Mouse (Mus musculus): ENCODE data around the gene Ppp2r5d.

DNA sequence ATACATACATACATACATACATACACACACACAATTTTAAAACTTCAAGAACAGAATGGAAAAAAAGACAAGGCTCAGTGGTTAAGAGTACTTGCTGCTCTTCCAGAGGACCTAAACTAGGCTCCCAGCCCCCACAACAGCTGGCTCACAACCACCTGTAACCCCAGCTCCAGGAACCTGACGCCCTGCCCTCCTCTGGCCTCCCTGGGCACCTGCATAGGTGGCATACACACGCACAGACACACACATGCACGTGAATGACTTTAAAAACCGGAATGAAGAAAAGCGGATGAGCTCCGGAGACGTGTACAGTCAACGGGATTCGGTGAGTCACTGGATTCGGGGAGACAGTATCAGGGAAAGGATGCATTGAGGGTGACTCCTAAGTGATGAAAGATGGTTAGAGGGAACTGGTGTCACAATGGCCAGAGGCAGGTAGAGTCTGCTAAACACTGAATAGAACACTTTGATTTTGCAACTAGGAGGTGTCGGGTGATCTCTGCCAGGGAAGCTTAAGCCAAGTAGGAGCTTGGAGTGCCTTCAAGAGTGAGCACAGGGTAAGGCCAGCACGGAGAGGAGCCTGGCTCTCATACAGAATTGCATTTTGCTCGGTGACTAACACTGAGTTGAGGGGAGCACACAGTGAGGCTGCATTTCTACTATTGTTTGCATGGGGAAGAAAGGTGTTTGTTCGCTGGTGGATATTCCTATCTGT, 1.6 kb upstream of the Ppp2r5d start:
- TF ChIP-seq CTCF (IDR thresholded peaks at IDR 0.05; ENCODE audit: extremely low read depth, insufficient read depth, insufficient read length, insufficient replicate concordance) (no peak), POLR2A (IDR thresholded peaks at IDR 0.05; ENCODE audit: low read depth, low read length) (no peak)

All from spleen, adult 2 months (tissue).